Mouse (Mus musculus) adrenal gland (tissue): ENCODE results near the gene Arg1.

Experiments
- intact Hi-C: fragments of 180-260 bp; cut with DNase I; formaldehyde crosslinking; loops from one replicate; pipeline ENCODE4 v1.15.1; 2025
- long read RNA-seq, 2 experiments: library from polyadenylated mRNA; unstranded; transcript quantifications; one replicate each; pipeline ENCODE4 v2.0.0; 2020; ENCODE audit warnings: borderline replicate concordance in 1 of 2; ENCODE audit not compliant: insufficient replicate concordance in 1 of 2

Gene Arg1
- long read RNA-seq, experiment 1 = 0 reads
- long read RNA-seq, experiment 2 = 0 reads

DNA sequence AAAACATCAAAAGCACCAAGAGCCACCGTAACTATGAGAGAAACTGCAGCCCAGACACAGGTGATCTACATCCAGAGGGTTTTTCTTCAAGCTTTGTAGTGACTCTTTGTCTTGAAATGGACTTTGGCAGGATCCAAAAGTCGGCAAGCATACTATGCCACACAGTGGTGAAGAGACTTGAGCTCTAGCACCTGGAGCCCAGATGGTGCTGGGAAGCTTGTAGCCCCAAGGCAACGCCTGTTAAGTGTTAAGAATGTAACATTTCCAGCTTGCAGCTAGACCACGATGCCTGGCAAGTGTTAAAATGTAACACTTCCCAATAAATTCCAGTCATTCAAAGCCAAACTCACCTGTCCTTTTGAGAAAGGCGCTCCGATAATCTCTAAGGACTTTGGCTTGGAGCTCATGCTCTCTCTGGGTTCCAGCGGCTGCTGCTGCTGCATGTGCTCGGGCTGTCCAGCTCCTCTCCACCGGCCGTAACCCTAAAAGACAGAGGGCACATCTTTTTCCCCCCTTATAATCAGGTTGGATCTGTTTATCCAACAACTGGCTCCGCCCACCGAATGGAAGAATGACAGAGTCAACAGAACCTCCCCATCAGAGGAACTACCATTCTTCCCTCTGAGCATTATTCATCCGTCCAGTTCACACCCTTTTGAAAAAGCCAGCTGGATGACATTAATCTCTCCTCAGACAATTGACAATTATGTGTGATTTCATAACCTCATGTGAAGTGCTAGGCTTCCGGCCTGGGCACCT lies at the start of gene Arg1:
Gene Arg1, minus strand, starts transcription at position 523 of the 759 bp plus-strand sequence.
- intact Hi-C loops = no loop called here

DNA sequence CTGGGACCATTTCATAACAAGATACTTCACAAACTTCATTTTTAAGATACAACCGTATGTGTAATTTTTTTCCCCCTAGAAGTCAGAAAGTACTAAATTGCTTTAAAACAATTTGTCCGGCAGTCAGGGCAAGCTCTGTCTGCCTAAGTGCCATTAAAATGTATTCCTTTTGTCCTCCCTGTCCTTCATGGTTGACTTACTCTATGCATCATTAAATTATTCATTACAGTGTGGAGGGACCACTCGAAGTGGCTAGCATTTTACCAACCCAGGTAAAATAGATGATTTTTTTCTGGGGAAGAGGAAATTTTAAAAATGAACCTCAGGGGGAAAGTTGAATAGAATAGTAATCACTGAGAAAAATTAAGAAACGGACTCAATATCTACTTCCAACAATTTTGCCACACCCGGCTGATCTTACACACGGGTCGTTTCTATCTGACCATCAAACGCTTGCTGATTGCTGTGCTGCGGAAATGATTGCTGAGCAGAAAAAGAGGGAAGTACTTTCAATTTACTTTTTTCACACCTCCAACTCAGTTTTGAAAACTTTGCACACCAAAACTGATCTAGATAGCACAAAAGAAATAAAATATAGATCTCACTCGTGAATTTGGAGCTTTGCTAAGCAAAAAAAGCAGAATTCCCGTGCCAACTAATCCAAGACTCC lies 46.7 kb upstream of the Arg1 start:
- intact Hi-C loops = no loop called here

GRCm38 (mm10) chr10:24973385-24973784 lies 46.1 kb upstream of the Arg1 start:
- intact Hi-C loops = no loop called here

- intact Hi-C loops = no loop called here
These were observed 45.6 kb upstream of the Arg1 start for GRCm38 (mm10) chr10:24972923-24973322.

- intact Hi-C loops = no loop called here
These were observed 38.7 kb upstream of the Arg1 start for GRCm38 (mm10) chr10:24965821-24966550.

DNA sequence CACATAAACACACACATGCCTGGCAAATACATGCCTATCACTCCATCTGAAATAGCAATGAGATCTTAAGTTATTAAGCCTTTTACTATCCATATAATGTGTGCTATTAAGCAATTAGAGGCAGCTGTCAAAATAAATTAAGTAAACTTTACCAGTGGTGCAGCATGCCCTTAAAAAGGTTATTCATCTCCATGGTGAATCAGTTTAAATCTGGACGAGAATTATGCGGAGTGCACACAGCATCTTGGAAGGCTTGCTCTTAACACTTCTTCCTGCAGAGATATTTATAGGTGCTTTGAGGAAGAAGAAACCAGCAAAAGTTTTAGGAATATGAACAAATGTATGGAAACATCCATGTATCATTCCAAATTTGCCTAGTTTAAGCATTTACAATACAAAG lies 34.6 kb upstream of the Arg1 start:
- intact Hi-C loops = loop anchor here (2.0 to 5.0 kb wide), 2 partner anchors 200 to 257 kb away; no protein-coding TSS in a partner anchor

GRCm38 (mm10) chr10:24961112-24961511 lies 33.8 kb upstream of the Arg1 start:
- intact Hi-C loops = loop anchor here (2.0 to 5.0 kb wide), 2 partner anchors 201 to 258 kb away; no protein-coding TSS in a partner anchor

DNA sequence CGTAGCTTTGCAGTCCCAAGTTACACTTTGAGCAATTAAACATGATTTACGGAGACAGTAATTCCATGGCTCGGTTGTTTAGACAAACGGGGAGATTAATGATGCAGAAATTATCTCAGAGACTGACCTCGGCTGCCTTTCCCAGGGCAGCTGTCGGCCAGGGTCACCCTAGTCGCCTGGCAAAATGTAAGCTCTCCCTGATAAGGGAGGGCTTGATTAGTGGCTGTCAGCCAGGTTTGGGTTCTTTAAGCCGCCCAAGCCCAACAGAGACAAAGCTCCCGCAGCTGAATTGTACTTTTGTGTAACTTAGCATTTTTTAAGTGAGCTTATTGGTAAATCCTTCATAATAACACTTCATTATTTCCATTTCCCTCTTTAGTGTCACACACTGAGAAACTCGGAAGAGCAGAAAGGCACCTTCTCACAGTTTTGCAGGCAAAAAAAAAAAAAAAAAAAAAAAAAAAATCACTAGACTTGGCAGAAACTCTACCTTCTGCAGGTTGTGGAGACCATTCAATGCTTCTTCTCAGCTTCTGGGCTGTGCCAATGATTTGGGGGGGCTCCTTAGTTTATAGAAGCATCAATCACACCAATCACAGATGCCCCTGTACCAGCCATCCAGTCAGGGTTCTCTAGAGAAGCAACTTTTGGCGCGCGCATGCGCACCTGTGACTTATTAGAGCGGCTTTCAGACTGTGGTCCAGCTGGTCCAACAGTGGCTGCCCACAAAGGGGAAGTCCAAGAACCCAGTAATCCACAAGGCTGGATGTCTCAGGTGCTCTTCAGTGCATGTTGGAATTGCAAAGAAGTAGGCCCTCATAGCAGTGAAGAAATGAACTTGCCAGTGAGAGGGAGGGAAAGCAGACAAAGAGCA lies 32.0 kb upstream of the Arg1 start:
- intact Hi-C loops = no loop called here

DNA sequence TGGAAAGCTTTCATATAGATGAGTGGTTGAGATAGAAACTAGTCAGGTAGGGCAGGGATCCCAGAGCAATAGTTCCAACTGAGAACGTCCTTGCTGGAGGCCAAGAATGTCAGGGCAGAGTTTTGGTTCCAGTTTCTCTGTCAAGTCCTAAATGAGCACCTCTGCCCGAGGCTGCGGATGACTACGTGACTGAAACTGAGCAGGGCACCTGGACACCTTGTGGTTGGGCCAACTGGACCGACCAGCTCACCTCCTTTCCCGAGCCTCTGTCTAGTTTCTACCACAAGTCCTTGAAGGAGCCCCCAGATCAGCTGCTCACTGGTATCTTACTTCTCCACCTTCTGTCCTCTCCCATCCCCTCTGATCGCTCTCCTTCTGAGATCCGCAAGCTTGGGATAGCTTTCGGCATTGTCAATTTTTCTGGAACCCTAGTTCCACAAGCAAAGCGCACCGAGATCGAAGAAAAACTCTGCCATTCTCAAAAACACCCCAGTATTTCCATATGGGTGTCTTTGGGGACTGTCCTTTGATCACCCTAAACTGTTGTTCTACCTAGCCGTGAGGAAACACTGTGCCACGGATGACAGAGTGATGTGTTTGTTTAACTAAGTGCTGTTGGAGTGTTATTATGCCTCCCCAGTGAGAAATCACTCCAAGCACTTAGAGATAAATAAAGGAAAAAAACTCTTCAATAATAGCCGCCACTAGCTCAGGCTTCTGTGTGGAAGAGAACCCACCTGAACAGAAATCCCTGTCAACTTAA lies 31.2 kb upstream of the Arg1 start:
- intact Hi-C loops = no loop called here

GRCm38 (mm10) chr10:24953876-24954275 lies 26.6 kb upstream of the Arg1 start:
- intact Hi-C loops = no loop called here

GRCm38 (mm10) chr10:24952549-24952948 lies 25.3 kb upstream of the Arg1 start:
- intact Hi-C loops = no loop called here

DNA sequence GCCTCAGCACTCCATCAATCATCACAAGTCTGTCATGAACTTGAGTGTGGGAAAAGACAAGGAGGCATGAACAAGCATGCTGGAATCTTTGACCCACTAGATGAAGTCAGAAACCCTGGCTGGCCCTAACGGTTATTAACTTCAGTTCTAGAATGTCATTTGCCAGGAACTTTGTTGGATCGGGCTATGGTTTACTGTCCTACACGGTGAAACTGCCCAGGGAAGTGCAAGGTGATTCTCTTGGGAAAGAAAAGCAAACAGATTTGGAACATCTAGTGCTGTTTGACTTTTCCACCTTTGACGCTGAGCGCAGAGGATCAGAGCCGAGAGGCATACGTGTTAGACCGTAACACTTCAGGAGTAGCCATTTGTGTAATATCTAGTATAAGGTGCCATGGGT lies 24.3 kb upstream of the Arg1 start:
- intact Hi-C loops = no loop called here

DNA sequence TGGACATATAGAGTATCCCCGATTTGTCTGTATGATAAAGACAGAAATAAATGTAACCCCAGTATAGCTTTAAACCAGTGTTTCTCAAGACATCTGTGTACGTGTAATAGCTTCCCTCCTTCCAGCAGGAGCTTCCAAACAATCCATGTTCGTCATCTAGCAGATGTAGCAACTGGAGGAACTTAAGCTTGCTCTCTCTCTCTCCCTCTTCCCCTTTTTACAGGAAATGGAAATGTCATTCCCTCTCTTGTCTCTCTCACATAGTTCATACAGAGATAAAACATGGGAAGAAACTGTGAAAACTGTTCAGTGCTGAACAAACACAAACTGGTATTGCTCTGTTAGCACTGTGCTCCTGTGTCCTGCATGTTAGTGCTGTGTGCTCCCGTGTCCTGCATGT lies 22.9 kb upstream of the Arg1 start:
- intact Hi-C loops = no loop called here

GRCm38 (mm10) chr10:24948278-24948677 lies 21.0 kb upstream of the Arg1 start:
- intact Hi-C loops = no loop called here

- intact Hi-C loops = no loop called here
These were observed 20.6 kb upstream of the Arg1 start for GRCm38 (mm10) chr10:24947871-24948270.

- intact Hi-C loops = no loop called here
These were observed 2.9 kb upstream of the Arg1 start for GRCm38 (mm10) chr10:24930143-24930542.

- intact Hi-C loops = no loop called here
These were observed 788 bp upstream of the Arg1 start for GRCm38 (mm10) chr10:24928072-24928471.

DNA sequence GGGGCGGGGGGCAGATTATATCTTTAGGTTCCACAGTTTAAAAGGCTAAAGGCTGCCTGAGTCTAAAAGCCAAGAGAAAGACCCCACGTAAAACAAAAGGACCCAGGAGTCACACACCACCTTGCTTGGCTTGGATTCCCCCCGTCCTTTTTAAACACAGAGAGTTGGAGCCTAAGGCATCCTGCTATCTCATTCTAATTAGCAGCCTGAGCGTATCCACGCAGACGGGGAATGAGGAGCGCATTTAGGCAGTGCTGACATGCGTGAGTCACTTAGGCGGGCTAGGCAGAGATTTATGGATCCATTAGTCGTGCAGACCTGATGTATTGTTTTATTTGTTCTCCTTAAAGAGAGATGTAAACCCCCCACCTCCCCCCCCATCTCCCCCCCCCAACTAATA lies 904 bp downstream of the Arg1 start:
- intact Hi-C loops = no loop called here

GRCm38 (mm10) chr10:24924296-24924695 lies 3.0 kb downstream of the Arg1 start:
- intact Hi-C loops = no loop called here

GRCm38 (mm10) chr10:24922977-24923376 lies 4.3 kb downstream of the Arg1 start:
- intact Hi-C loops = no loop called here
